Mouse (Mus musculus) liver, embryonic 14.5 days (tissue): ENCODE measurements at regions not wholly inside any gene's neighbourhood (a gene's known extent, or its start where the extent isn't known, plus 50 kb on each side); places are given as distances from the start of the nearest gene placed in this dataset.

Source experiments
- ATAC-seq: fragments of 200-750 bp; cut with Nextera tagmentation; 2 replicates; pipeline ENCODE4 v1.8.0; 2017; ENCODE audit warnings: moderate number of reproducible peaks, mild to moderate bottlenecking, moderate library complexity; ENCODE audit not compliant: insufficient read depth
- DNase-seq, 3 experiments: peaks; one replicate each; pipeline ENCODE4 v3.0.0-alpha.2; 2012 to 2013; ENCODE audit warnings: low read depth in 3 of 3, low spot score in 3 of 3
- H3K27ac ChIP-seq: fragments of 300-500 bp; sonication (generic); 2 replicates; pipeline ENCODE4 v1.5.1; 2014; ENCODE audit warnings: moderate library complexity, mild to moderate bottlenecking, control low read depth, inconsistent platforms
- H3K27me3 ChIP-seq: fragments of 300-500 bp; sonication (generic); 2 replicates; pipeline ENCODE4 v1.6.1; 2014; ENCODE audit warnings: mild to moderate bottlenecking, low read length, moderate library complexity; ENCODE audit not compliant: control insufficient read depth, insufficient read depth
- H3K36me3 ChIP-seq: fragments of 300-500 bp; sonication (generic); replicated peaks from 2 replicates; pipeline ENCODE4 v1.6.1; 2014; ENCODE audit warnings: low read depth; ENCODE audit not compliant: control insufficient read depth, insufficient read depth
- H3K4me1 ChIP-seq, 2 experiments: fragments of 200-500 bp in 1 of 2; fragments of 300-500 bp in 1 of 2; sonication (generic) in 1 of 2; replicated peaks; 2 replicates each; pipeline ENCODE4 v1.6.1; 2012 to 2014; ENCODE audit warnings: antibody characterized with exemption in 1 of 2, inconsistent platforms in 1 of 2, low read length in 1 of 2; ENCODE audit not compliant: control insufficient read depth in 2 of 2, insufficient read depth in 2 of 2
- H3K4me2 ChIP-seq: fragments of 300-500 bp; sonication (generic); 2 replicates; pipeline ENCODE4 v1.6.1; 2014; ENCODE audit warnings: low read depth, mild to moderate bottlenecking, control low read depth, moderate library complexity
- H3K4me3 ChIP-seq, 2 experiments: fragments of 200-500 bp in 1 of 2; fragments of 300-500 bp in 1 of 2; sonication (generic) in 1 of 2; 2 replicates each; pipeline ENCODE4 v1.5.1; 2012 to 2014; ENCODE audit warnings: low read depth in 2 of 2, low read length in 2 of 2, mild to moderate bottlenecking in 2 of 2, control low read depth in 1 of 2, inconsistent platforms in 1 of 2, moderate library complexity in 1 of 2; ENCODE audit not compliant: insufficient read depth in 1 of 2
- H3K9ac ChIP-seq: fragments of 300-500 bp; sonication (generic); replicated peaks from 2 replicates; pipeline ENCODE4 v1.6.1; 2014; ENCODE audit warnings: mild to moderate bottlenecking, control low read depth, moderate library complexity
- H3K9me3 ChIP-seq: fragments of 300-500 bp; sonication (generic); 2 replicates; pipeline ENCODE4 v1.6.1; 2016; ENCODE audit warnings: low read length, mixed read lengths; ENCODE audit not compliant: control insufficient read depth
- CTCF ChIP-seq: IDR thresholded peaks from 2 replicates; pipeline ENCODE4 v1.5.1; 2016; ENCODE audit warnings: antibody characterized with exemption, low read depth, control low read depth
- EP300 ChIP-seq: IDR thresholded peaks from 2 replicates; pipeline ENCODE4 v1.6.1; 2016; ENCODE audit warnings: antibody characterized with exemption, low read depth
- WGBS: fragments of 180-500 bp; shearing (Covaris S2); extraction: QIAGEN DNeasy Blood & Tissue Kit; methylation state at CpG from one replicate; pipeline ENCODE4 v1.1.7; 2014; ENCODE audit not compliant: insufficient replicate concordance; 5-methylcytosine and 5-hydroxymethylcytosine counted together

DNA sequence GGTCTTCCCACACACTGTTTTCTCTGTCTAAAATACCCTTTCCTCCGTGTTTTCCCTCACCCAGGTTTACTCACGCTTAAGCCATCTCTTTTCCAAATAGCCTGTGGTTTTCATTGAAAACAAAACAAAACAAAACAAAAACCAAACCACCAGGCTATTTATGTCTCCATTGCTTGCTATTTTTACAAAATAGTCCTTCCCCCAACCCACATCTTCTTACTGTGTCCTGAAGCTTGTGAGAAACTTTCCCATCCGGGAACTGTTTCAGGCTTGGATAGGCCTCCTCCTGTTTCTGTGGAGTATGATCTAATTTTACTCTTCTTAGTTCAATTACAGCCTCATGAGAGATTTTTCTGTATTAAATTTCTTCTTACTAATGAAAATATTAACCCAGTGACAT, 486.2 kb upstream of the Nr5a2 start:
- 47% methylated on average over 3 of the region's 3 CpGs for WGBS
- no peaks in the 10 kb centered on the region for H3K36me3 ChIP-seq
- H3K27ac ChIP-seq, result no peak overlapping the region
- no peak overlapping the region for H3K9ac ChIP-seq
- H3K27me3 ChIP-seq, result no peaks in the 10 kb centered on the region
- DNase-seq, result no peak
- no peak for ATAC-seq
- H3K4me1 ChIP-seq, result no peaks in the 10 kb centered on the region
- H3K4me2 ChIP-seq, result no peak overlapping the region
- H3K4me3 ChIP-seq, result no peak overlapping the region
- no peaks in the 10 kb centered on the region for H3K9me3 ChIP-seq
- no peak for TF ChIP-seq EP300
- no peak for TF ChIP-seq CTCF

DNA sequence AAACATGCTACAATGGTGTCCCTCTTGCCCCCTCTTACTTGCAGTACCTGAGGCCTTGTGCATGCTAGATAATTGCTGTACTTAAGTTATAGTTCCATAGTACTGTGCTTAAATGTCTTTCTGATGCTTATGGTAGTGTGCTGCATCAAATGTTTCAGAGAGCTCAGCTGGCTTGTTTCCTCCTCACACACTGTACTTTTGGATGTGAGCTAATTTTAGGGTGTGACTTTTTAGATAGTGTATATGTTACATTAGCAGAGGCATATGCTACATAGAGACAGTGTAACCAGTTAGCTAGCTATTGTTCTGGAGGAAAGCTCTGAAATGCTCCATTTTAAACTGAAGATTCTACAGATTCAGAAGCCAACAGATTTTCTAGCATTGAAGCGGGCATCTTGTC, 467.9 kb upstream of the Nr5a2 start:
- Histone ChIP-seq H3K36me3 (no peaks in the 10 kb centered on the region), H3K27me3 (no peaks in the 10 kb centered on the region), H3K9me3 (no peaks in the 10 kb centered on the region), H3K4me1 (no peaks in the 10 kb centered on the region), H3K27ac (no peak overlapping the region), H3K4me3 (no peak overlapping the region), H3K4me2 (no peak overlapping the region), H3K9ac (no peak overlapping the region)
- TF ChIP-seq CTCF (no peak), EP300 (no peak)
- ATAC-seq (no peak), DNase-seq (no peak)
- WGBS, result 48% methylated on average over 1 of the region's 1 CpGs

DNA sequence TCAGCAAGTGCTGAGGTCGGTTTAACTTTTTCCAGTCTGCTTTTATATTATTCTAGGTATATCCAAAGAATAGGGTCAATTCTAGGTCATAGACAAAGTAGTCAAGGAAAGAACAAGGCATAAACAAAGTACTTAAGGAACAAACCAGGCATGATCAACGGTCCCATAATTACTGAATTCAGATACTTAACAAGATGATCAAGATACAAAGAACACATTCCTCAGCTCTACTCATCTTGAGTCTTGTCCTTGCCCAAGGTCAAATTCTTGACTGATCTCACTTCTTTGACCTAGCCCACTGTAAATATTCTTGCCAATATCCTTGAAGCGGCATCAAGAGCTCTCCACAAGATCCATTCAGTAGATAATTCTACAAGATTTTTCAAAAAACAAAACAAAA, 458.1 kb upstream of the Nr5a2 start:
- 55% methylated on average over 3 of the region's 3 CpGs for WGBS
- H3K9ac ChIP-seq, result no peak overlapping the region
- TF ChIP-seq CTCF (no peak), EP300 (no peak)
- no peak overlapping the region for H3K4me3 ChIP-seq
- no peak overlapping the region for H3K27ac ChIP-seq
- DNase-seq (no peak), ATAC-seq (no peak)
- no peaks in the 10 kb centered on the region for H3K36me3 ChIP-seq
- H3K9me3 ChIP-seq, result no peaks in the 10 kb centered on the region
- no peaks in the 10 kb centered on the region for H3K4me1 ChIP-seq
- H3K4me2 ChIP-seq, result no peak overlapping the region
- no peaks in the 10 kb centered on the region for H3K27me3 ChIP-seq

DNA sequence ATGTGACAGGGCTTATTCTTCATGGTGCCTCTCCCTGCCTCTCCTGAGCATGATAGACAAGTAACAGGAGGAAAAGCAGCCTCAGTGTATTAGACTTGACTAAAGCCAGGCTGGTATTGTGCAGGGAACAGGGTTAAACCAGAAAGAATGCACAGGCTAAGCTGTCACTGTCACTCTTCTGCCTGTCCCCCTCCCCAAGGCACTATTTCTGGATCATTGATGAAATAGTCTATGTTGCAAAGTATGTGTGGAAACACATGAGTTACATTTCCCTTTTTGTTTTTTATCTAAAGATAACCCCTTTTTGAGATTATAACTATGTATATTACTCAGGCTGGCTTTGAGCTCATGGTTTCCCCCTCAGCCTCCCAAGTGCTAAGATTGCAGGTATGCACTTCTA, 436.5 kb upstream of the Nr5a2 start:
- Histone ChIP-seq H3K4me2 (no peak overlapping the region), H3K4me1 (no peaks in the 10 kb centered on the region), H3K9ac (no peak overlapping the region), H3K4me3 (no peak overlapping the region), H3K36me3 (no peaks in the 10 kb centered on the region), H3K27ac (no peak overlapping the region), H3K27me3 (no peaks in the 10 kb centered on the region), H3K9me3 (no peaks in the 10 kb centered on the region)
- TF ChIP-seq CTCF (no peak), EP300 (no peak)
- DNase-seq, result no peak
- no peak for ATAC-seq

DNA sequence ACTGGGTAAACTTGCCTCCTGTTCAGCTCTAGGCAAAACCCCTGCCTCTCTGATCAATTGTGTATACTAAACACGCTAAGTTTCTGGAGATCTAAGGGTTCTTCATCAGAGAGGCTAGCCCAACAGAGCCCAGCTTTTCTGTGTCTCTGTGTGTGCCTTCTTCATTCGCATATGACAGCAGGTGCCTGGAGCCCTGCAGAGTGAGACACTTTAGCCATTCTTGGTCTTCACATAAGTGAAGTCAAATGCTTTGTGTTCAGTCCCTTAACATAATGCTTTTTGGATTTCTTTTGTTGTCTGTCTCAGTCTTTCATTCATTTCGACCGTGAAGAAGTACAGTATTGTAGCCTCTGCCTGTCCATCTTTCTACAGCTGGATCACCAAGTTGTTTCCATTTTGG, 427.3 kb upstream of the Nr5a2 start:
- TF ChIP-seq CTCF (no peak), EP300 (no peak)
- ATAC-seq, result no peak
- no peaks in the 10 kb centered on the region for H3K27me3 ChIP-seq
- no peaks in the 10 kb centered on the region for H3K4me1 ChIP-seq
- no peak overlapping the region for H3K27ac ChIP-seq
- H3K9ac ChIP-seq, result no peak overlapping the region
- no peak for DNase-seq
- H3K4me3 ChIP-seq, result no peak overlapping the region
- WGBS, result 53% methylated on average over 4 of the region's 4 CpGs
- no peaks in the 10 kb centered on the region for H3K9me3 ChIP-seq
- no peak overlapping the region for H3K4me2 ChIP-seq
- H3K36me3 ChIP-seq, result no peaks in the 10 kb centered on the region
